Mouse (Mus musculus) retina, embryonic 14.5 days (tissue): ENCODE measurements around the gene Psmb7.
A peak's percentile ranks its signal among the peaks of the same experiment; 100 is the strongest.

Experiments used
- DNase-seq: peaks from one replicate; pipeline ENCODE4 v3.0.0-alpha.2; 2015; ENCODE audit warnings: low spot score

Gene Psmb7

DNA sequence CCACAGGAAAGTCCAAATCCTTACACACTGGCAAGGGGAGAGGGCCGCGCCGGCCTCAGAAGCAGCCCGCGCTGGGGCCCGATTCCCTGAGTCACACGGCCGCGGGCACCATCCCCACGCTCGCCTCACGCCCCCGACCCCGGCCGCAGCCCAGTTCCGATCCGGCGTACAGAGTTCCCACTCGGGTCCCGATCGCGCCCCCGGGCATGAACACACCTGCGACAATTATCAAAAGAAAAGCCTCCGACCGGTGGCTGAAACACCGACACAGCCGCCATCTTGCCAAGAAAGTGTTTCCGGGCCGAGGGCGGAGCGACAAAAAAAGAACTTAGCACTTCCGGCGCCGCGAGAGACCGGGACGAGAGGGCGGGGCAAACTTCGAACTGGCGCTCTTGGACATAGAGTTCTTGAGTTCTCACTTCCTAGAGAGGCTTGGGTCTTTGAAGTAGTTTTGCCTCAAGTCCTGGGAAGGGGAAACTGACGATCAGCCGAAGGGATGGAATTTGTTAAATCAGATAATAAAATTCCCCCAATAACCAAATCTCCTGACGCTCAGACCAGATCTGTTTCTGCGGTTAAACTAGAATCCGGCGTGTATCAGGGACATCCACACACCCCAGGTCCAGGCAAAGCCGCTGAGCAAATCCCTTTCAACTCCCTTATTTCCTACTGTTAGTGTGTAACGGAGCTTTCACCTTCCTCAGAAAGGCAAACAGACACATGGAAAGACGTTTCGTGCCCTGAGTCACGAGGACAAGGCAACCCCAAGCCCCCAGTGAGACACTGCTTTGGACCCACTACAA is at the start of gene Psmb7:
TSS of gene Psmb7 (minus strand) at position 463 of the 803 bp plus-strand sequence.
- DNase-seq, result peak; percentile 97

- DNase-seq, result peak; percentile 69
These were observed 47.7 kb upstream of the Psmb7 start for GRCm38 (mm10) chr2:38691542-38691941.

DNA sequence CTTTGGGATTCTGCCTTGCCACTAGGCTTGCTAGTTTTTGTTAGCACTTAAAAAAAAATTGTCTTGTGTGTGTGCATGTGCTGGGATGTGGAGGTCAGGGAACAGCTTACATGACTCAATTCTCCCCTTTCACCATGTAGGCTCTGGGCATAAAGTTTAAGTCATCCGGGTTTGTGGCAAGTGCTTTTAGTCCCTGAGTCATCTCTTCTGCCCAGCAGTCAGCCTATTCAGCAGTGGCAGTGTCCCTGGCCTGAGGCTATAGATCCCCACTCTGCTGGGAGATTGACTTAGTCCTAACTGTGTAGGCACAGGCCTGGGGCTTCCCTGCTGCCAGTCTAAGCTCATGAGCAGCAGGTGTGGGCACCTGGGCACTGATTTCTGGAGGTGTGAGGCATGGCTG is 46.0 kb upstream of the Psmb7 start:
- DNase-seq, result no peak

GRCm38 (mm10) chr2:38688791-38689520 is 45.1 kb upstream of the Psmb7 start:
- DNase-seq, result peak; percentile 91

DNA sequence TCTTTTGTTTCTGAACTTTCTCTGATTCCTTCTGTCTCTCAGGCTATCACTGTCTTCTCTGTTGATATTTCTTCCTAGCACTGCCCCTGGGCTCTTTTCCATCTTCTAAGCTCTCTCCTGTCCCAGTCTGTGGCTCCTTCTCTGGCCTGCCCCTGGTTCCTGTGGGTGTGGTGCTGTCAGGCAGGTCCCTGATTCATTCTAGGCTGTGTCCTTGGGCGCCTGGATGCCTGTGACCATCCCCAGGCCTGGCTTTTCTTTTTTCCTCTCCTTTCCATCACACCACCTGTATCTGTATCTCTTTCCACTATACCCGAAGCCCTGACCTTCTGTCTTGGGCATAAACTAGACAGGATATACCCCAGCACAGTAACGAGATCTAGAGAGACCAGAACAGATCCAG is 41.9 kb upstream of the Psmb7 start:
- DNase-seq, result no peak

DNA sequence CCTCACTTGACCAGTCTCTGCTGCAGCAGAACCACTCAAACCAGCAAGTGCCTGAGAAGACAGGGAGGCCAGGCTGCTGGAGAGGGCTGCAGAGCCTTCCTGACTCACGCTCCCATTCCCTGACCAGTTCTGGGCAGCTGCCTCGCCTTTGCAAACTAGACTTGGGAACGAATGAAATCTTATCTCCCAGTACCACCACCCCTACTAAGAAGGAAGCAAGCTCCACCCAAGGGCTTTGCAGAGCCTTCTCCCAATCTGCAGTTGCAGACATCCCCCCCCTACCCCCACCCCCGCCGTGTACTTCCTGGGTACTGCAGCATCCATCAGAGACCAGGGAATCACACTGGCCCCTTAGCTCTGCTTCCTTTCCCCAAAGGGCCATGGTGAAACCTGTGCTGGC is 39.2 kb upstream of the Psmb7 start:
- DNase-seq, result no peak

- DNase-seq, result no peak
These were observed 38.3 kb upstream of the Psmb7 start for GRCm38 (mm10) chr2:38682209-38682608.

DNA sequence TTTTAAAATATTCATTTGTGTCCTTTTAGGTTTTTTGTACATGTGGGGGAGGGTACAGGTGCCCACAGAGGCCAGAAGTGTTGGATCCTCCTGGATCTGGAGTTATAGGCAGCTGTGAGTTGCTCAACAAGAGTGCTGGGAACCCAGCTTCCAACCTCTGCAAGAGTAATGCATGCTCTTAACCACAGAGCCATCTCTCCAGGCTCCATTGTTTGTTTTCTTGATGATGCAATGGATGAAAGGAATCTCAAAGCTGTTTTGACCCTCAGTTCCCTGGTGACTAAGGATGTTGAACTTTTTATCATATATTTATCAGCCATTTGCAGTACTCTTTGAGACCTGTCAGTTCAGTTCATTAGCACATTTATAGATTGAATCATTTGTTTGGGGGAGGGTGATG is 35.1 kb upstream of the Psmb7 start:
- DNase-seq, result no peak

- no peak for DNase-seq
These were observed 31.6 kb upstream of the Psmb7 start for GRCm38 (mm10) chr2:38675366-38675969.

DNA sequence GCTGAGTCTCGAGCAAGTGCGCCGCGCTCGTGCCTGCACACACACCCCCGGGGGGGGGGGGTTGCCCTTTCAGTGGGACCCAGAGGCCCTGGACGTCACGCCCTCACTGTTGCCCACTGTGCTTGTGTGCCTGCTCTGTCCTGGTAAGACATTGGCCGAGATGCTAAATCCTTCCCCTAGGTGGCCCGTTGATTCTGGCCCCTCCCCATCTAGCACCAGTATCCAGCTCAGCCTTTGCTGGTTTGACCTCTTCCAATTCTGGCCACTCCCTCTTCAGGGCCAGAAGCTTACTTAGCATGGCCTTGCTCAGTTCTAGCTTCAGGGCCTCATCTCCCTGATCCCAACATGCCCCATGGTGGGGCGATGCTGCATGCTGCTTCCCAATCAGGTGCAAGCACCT is 28.6 kb upstream of the Psmb7 start:
- DNase-seq, result no peak

DNA sequence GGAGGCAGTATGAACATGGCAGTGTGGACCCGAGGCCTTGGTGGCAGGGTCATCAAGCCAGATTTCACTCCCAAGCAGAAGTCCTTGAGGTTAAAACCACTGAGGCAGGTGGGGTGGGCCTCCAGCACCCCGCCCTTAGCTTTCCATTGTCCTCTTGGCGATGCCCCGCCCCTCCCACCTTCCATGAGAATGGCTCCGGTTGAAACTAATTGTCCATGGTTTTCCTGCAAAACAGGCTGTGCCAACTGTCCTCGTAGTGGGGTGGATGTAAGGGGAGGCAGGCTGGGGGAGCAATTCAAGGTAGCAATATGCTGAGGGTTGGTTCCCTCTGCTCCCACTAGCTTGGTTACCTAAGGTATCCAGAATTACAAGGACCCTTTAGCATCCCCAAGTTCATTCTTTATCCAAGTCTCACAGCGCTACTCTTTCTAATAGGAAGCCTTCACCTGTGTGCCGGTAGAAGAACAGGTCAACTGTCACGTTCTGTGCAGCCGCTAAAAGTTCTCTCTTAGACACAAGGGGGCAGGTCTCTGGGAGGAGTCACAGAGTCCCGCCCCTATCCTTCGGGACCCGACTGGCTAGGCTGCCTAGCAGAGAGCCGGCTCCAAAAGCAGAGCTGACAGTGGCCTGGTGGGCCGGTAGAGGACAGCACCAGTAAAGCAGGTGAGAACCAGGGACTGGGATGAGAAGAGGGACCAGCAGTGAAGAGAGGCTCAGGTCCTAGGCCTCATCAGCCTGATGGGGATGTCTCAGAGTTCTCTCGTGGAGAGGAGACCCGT is 25.1 kb upstream of the Psmb7 start:
- peak; percentile 71 for DNase-seq

DNA sequence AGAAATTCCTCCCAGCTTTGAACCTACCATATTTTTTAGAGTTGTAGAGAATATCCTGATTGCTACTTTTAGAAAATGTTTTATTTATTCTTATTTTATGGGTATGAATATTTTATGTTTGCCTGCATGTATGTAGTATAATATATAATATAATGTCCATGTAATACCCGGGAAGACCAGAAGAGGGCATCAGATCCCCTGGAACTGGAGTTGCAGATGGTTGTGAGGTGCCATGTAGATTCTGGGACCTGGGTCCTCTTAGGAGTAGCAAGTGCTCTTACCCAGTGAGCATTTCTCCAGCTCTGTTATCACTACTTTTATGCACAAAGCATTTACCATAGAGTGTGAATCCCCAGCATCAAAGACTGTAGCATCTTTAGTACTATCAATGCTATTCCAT is 17.5 kb upstream of the Psmb7 start:
- DNase-seq, result peak; percentile 55

DNA sequence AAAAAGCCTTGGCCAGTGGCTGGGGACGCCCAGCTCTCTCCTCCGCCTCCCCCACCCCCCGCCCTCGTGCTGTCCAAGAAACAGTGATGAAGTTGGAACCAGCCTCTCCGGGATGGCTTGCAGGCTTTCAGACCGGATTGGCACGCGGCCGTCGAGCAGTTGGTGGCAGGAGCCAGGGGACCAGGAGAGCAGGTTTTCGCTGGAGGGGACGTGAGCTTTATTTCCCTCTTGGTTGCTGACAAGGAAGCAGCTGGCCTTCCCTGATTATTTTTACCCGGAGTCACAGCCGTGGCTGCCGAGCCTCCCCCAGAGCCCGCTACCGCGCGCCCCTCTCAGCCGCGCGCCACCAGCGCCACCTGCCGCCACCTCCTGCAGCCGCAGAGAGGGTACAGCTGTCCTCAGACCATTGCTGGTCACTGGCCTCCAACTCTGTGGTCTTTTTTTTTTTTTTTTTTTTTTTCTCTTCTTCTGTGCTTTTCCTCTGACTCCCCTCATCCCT is 14.5 kb upstream of the Psmb7 start:
- peak; percentile 88 for DNase-seq

DNA sequence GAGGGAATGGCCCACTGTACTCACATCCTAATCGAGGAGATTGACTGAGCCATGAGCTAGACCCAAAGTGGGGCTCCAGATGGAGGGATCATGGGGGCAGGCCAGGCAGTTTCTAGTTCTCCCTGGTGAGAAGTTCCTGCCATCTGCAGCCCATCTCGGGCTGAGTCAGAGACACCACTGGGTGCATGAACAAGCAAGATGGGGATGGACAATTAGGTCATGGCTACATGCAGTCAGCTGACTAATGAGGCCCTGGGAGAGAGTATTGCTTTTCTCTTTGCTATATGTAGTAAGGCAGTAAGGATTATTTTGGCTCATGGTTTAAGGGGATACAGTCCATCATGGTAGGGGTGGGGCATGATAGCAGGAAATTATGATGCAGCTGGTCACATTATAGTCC is 9.8 kb upstream of the Psmb7 start:
- no peak for DNase-seq

- no peak for DNase-seq
These were observed 9.4 kb upstream of the Psmb7 start for GRCm38 (mm10) chr2:38653293-38653619.

DNA sequence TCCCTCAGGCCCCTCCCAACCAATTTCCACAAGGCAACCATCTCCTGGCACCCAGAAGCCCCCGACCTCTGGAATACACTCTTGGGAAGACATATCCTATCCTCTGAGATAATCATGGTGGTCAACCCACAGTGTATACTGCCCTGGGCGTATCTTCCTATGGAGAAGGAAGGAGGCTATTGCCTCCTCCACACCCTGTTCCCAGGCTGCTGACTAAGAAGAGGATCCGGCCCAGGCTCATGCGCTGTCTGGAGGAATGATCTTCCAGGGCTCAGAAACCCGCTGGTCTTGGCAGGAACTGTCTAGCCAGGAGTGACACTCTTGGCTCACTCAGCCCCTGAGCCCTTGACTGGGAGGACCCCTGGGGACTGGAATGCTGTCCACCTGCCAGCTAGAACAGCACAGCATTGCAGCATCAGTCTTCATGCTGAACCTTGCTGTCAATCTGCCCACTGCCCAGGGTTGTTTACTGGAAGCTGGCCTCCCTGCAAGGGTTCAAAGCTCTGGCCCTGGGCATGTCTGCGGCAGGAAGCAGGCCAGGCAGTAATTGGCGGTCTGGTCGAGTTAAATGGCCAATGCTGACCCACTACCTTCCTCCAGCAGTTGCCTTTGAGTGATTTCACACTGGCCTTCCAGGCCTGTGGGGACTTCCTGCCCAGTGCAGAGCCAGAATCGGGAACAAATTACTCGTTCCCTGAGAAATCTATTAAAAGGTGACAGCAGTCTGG is 8.8 kb upstream of the Psmb7 start:
- DNase-seq, result no peak

- no peak for DNase-seq
These were observed 8.2 kb upstream of the Psmb7 start for GRCm38 (mm10) chr2:38652098-38652497.

- no peak for DNase-seq
These were observed 6.5 kb upstream of the Psmb7 start for GRCm38 (mm10) chr2:38650340-38650739.

GRCm38 (mm10) chr2:38647661-38648060 is 3.8 kb upstream of the Psmb7 start:
- DNase-seq, result no peak

DNA sequence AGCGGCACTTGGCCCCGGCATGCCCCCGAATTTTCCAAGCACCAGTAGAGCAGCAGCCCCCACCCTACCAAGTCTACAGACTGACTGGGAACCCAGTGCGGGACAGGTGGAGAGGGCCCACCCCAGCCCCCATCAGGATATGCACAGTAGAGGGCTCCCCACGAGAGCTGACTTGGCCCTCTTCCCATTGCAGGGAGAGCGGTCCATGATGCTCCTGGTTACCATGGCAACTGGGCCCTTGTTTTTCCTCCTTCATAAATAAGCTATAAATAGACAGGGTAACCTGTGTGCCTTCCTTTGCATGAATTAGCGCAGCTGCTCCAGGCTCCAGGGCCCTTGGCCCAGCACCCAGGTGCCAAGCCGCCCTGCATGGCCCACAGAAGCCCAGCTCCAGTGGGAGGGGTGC is 3.3 kb upstream of the Psmb7 start:
- no peak for DNase-seq

GRCm38 (mm10) chr2:38645936-38646335 is 2.0 kb upstream of the Psmb7 start:
- DNase-seq, result peak; percentile 83

- DNase-seq, result no peak
These were observed 2.1 kb downstream of the Psmb7 start for GRCm38 (mm10) chr2:38641761-38642160.
